Mouse (Mus musculus) bone marrow macrophage, adult 2 months (primary cell): ENCODE measurements at regions not wholly inside any gene's neighbourhood (a gene's known extent, or its start where the extent isn't known, plus 50 kb on each side); places are given as distances from the start of the nearest gene placed in this dataset.

Experiments
- CTCF ChIP-seq: IDR thresholded peaks from 2 replicates; pipeline ENCODE4 v1.5.1; 2012; ENCODE audit warnings: low read depth, mild to moderate bottlenecking, low read length, moderate library complexity
- POLR2A ChIP-seq: IDR thresholded peaks from 2 replicates; pipeline ENCODE4 v1.6.1; 2012; ENCODE audit warnings: mild to moderate bottlenecking, low read depth, low read length, borderline replicate concordance

DNA sequence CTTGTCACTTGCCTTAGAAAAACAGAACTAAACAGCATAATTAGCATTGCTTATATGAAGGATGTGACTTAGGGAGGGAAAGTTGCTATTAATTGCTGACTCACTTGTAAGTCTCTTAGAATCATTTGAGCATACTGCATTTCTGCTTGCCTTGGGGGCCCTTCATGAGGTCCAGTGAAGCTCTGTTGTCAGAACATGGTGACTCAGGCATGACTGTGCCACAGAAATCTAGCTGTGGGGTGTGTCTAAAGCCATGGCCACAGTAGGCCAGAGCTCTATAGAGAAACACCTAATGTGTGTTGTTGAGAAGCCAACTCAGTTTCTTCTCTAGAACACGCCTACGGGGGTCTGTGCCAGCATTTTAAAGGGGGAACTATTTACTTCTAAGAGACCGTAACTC, 153.2 kb upstream of the Pard3b start:
- no peak for TF ChIP-seq POLR2A
- no peak for TF ChIP-seq CTCF
